Mouse (Mus musculus) cerebellum, adult 9-11 months (tissue): ENCODE measurements around the gene Cdyl.

Experiments used
- DNase-seq: peaks from one replicate; pipeline ENCODE4 v3.0.0; 2022

Gene Cdyl

GRCm38 (mm10) chr13:35764559-35764958, 104.9 kb downstream of the Cdyl start:
- DNase-seq, result no peak

GRCm38 (mm10) chr13:35765817-35766216, 106.2 kb downstream of the Cdyl start:
- DNase-seq, result no peak

- DNase-seq, result no peak
Observed at GRCm38 (mm10) chr13:35769673-35770072, 110.0 kb downstream of the Cdyl start.

DNA sequence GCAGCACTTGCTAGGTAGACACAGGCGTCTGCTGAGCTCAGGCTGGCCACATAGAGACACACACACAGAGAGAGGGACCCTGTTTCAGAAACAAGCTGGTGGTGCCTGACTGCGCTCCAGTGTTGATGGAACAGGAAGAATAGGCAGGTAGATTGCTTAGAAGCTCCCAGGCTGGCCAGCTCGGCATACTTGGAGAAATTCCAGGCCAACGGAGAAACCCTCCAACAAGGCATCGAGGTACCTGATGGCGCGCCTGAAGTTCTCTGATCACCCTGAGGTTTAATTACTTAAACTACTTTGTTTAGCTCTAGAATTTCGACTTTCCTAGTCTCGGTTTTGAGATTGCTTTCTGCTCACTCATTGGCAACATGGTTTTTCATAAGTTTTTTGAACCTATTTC, 110.8 kb downstream of the Cdyl start:
- DNase-seq, result no peak

GRCm38 (mm10) chr13:35771968-35772382, 112.3 kb downstream of the Cdyl start:
- DNase-seq, result no peak

- no peak for DNase-seq
Observed at GRCm38 (mm10) chr13:35773763-35774162, 114.1 kb downstream of the Cdyl start.

- no peak for DNase-seq
Observed at GRCm38 (mm10) chr13:35776123-35776522, 116.5 kb downstream of the Cdyl start.

DNA sequence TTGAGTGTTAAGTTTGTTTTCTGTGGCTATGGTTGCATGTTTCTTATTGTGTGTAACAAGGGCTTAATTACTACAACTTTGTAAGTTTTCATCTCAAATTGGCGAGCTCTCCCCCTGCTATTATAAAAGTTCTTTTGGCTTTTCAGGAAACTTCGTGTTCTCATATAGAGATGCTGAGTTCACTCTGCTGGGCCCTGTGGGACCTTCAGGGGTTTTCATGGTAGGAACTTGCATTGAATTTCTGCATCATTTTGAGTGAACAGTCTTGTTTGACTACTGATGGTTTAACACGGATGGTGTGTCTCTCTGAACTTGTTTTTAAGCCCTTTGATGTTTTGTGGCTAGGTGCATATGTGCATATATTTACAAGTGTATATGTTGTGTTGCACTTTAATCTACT, 121.1 kb downstream of the Cdyl start:
- DNase-seq, result no peak

GRCm38 (mm10) chr13:35781755-35782154, 122.1 kb downstream of the Cdyl start:
- DNase-seq, result no peak

DNA sequence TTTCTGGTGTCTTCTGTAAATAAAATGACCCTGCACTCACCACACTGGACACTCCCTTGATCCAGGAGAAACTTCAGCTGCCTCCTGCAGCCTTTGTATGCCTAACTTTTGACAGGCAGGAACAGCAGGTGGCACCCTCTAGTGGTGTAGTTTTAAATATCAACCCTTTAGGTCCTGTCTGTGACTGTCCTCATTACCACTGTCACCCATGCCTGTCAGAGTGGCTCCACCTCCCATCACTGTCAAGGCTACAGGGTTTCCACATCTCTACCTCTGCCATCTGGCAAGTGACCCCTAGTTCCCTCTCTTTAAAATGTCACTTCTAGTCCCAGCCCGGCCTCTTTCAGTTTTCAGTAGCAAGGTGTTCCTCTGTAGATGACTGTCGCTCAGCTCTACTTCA, 123.3 kb downstream of the Cdyl start:
- peak; percentile 46 for DNase-seq

GRCm38 (mm10) chr13:35783576-35783975, 123.9 kb downstream of the Cdyl start:
- no peak for DNase-seq

DNA sequence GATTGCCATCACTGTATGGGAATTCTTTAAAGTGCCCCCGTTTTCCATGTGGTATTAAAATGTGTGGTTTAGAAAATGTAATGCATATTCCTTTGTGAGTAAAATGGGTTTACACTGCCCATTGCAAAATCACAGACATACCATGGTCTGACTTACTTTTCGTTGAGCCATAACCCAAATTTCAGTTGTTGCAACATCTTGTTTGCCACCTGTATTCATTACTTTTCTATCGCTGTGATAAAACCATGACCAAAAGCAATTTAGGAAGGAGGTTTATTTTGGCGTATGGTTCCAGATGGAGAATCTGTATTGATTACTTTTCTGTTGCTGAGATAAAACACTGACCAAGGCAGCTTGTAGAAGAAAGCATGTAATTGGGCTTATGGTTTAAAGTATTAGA, 124.6 kb downstream of the Cdyl start:
- no peak for DNase-seq

DNA sequence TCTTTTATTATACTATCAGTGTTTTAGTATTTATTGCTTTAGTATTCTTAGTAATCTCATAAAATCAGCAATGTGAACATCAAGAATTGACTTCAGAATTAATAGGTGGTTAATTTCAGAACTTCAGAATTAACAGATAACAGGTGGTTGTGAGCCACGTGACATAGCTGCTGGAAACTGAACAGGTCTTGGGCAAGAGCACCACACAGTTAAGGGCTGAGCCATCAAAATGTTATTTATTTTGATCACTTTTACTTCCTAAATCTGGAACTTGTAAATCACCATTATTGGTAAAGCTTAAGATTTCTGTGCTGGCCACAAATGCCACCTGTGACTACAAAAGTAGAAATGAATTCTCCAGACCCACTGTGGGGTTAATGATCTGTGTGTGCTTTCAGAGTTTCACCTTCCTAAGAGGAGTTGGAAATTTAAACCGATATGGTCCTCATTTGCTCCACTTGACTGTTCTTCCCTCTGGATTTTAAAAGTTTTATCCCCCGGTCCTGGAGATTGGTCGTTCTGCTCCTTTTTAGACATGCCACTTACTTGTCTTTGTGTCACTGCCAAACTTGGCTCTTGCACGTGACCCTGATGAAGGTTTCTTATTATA, 125.8 kb downstream of the Cdyl start:
- no peak for DNase-seq

DNA sequence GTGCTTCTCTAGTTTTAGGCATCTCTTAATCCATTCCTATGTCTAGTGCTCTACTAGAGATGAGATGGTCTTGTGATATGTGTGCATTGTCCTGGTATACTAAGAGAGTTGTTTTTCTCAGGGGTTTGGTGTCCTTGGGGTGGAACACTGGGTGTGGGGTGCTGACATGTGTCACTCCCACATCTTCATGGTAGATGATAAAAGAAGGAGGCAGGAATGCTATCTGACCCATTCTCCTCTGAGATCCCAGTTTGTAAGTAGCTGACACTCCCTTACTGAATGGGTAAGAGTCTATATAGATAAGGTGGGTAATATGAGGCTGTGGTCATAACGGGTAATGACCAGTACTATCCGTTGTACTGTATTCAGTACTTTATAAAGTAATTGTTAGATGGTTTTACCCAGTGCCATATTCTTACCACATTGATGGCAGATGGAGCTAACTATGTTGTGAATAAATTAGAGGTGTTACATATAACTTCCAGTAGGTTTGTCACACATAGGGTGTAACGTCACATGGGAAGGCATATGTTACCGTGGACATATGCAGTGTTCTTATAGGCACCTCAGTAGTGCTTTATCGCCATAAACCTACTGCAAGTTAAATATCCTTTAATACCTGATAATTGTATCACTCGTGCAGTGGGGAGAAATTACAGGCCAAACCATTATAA, 127.2 kb downstream of the Cdyl start:
- no peak for DNase-seq

GRCm38 (mm10) chr13:35789577-35789976, 129.9 kb downstream of the Cdyl start:
- no peak for DNase-seq

DNA sequence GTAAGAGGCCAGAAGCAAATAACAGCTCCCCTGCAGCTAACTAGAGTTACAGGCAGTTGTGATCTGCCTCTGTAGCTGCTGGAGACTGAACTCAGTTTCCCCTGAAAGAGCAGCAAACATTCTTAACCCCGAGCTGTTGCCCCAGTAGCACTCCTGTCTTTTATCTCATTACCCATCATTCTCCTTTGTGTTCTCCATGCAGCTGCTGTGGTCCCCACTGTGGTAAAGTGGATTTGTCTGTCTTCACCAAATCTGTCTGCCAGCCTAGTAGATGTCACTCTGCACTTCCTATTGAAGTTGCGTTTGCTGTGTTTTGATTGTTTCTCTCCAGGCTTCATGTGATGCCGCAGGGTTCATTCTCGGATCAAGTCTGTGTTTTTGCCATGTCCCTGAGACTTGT, 130.8 kb downstream of the Cdyl start:
- no peak for DNase-seq

DNA sequence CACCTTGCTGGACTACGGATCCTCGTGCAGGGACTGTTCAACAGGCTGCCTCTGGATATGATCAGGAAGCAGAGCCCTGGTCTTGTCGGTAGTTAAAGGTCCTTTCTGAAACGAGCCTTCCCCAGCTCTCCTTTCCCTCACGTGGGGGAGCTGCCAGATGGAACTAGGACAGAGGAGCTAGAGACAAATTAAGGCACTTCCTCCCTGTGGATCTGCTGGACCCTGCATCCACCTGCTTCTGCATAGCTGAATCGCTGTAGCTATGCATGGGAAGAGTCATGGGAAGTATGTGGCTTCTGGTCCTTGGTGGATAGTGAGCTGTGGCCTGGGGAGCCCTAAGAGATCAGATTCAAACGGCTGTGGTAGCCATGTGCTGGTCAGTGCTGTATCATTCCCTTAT, 134.7 kb downstream of the Cdyl start:
- no peak for DNase-seq

- DNase-seq, result no peak
Observed at GRCm38 (mm10) chr13:35794774-35795173, 135.1 kb downstream of the Cdyl start.

DNA sequence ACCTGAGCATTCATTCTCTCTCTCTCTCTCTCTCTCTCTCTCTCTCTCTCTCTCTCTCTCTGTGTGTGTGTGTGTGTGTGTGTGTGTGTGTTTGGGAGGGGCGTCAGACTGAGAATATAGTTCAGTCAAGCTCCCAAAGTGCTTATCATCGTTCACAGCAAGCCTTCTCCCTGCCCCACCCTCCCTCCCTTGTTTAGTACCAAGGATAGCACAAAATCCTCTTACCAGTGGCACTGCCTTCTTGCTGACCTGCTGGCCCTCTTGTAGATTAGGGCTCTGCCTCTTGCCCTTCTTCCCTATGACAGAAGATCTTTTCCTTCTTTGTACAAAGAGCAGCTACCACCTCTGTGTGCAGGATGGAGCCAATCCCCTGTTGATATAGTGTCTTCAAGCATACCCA, 136.3 kb downstream of the Cdyl start:
- no peak for DNase-seq

DNA sequence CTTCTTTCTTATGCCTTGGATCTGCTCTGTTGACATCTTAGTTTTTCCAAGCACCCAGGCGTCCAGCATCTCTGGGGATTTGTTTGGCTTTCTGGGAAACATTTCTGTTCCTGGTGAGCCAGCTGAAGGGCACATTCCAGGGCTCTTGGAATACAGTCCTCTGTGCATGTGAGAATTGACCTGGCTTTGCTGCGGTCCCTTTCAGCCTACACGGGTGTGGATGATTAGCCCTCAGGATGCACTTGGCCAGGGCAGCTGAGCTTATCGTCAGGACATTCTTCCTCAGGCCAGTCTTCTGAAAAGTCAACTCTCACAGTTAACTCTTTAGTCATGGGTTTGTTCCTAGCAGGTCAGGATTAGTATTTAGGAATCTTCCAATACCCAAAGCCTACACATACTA, 136.7 kb downstream of the Cdyl start:
- no peak for DNase-seq

DNA sequence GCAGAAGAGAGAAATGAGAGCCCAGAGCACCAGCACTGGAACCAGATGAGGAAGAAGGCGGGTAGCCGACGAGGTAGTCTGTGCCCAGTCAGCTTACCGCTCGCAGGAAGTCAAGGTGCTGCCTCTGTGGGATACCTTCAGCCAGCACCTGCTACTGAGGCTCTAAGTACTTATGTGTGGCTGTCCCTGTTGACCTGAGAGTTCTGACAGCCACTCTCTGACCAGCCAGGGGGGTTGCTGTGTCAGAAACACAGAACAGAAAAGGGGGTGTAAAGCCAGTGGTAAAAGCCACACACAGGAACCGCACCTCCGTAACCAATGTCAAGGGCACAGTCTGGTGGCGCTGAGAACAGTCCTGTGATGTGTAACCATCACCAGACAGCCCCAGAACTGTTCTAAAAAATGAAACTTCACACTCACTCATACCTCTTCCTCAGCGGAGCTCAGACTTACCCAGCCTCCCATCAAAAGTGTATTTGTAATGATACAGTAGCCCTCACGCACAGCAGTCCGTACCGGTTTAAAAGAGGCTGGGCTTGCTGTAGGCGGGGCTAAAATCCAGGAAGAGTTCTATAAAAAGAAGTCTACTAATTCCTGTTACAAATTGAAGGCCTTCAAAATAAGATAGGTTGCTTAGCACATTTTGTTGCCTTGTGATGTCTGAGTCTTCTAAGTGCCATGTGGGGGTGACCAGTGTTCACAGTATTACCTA, 138.3 kb downstream of the Cdyl start:
- DNase-seq, result no peak

DNA sequence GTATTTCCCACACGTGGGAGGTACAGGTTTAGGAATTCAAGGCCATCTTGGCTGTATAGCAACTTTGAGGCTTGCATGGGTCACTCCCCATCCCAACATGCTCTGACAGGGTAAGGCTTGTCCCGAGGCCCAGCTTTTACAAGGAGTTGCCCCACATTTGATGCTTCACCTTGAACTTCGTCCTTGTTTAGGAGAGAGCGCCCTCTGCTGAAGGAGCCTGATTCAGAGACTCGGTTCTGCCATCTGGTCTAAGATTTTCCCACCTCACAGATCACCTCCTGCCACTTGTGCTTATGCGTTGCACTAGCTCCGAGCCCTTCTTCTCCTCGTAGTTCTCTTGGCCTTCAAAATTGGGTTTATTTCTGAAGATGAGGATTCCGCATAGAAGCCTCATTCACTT, 139.0 kb downstream of the Cdyl start:
- peak; percentile 37 for DNase-seq

- DNase-seq, result no peak
Observed at GRCm38 (mm10) chr13:35800270-35800669, 140.6 kb downstream of the Cdyl start.

DNA sequence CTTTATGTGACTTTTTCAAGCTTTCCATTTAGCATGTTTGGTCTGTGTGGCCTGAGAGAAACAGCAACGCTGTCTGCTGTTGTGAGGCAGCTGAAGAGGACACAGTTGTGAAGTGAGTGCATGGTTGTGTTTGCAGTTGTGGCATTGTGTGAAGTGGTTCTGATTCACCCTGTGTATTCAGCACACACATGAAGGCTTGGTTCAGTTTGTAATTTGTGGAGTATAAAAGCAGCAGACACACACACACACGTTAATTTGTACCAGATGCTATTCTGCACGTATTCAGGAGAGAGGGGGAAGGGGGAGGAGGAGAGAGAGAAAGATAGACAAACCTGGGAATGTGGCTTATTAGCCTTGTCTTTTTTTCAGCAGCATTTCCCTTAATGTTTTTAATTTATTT, 146.1 kb downstream of the Cdyl start:
- DNase-seq, result no peak
